Mouse (Mus musculus): Measurements from ENCODE around the gene Gtf3c5. TPM values are rescaled to one million over a fixed set of nuclear protein-coding genes. Genes with fewer than 3 reads are reported as not detected.

Gene Gtf3c5
- 1 to 10 TPM; 7.3 to 7.6 TPM for total RNA-seq (2021)
- long read RNA-seq, experiment 1, partial matches to known transcripts, result 0 of 112 reads
- long read RNA-seq, experiment 1, other reads (novel, unspliced or antisense), result 111 of 112 reads
- long read RNA-seq, experiment 2, partial matches to known transcripts, result 1 of 62 reads
- long read RNA-seq, experiment 2, other reads (novel, unspliced or antisense), result 59 of 62 reads

GRCm38 (mm10) chr2:28583651-28584050 is at the start of gene Gtf3c5:
Gene Gtf3c5 (minus strand): TSS chr2:28583751.
- no peak for DNase-seq

- no peak for DNase-seq
Measured at GRCm38 (mm10) chr2:28633136-28633535, 49.6 kb upstream of the Gtf3c5 start.

- DNase-seq, result no peak
Measured at GRCm38 (mm10) chr2:28632626-28633025, 49.1 kb upstream of the Gtf3c5 start.

GRCm38 (mm10) chr2:28629911-28630381 is 46.4 kb upstream of the Gtf3c5 start:
- no peak for DNase-seq

GRCm38 (mm10) chr2:28628053-28628452 is 44.5 kb upstream of the Gtf3c5 start:
- no peak for DNase-seq

GRCm38 (mm10) chr2:28626038-28626437 is 42.5 kb upstream of the Gtf3c5 start:
- no peak for DNase-seq

GRCm38 (mm10) chr2:28624870-28625269 is 41.3 kb upstream of the Gtf3c5 start:
- DNase-seq, result no peak

GRCm38 (mm10) chr2:28622521-28623124 is 39.1 kb upstream of the Gtf3c5 start:
- DNase-seq, result no peak

GRCm38 (mm10) chr2:28621664-28622171 is 38.2 kb upstream of the Gtf3c5 start, which contains the start of gene Gfi1b:
Gene Gfi1b (minus strand): TSS chr2:28621982.
- DNase-seq, result no peak

- DNase-seq, result no peak
Measured at GRCm38 (mm10) chr2:28621111-28621510, 37.6 kb upstream of the Gtf3c5 start.

GRCm38 (mm10) chr2:28620522-28620921 is 37.0 kb upstream of the Gtf3c5 start:
- no peak for DNase-seq

- DNase-seq, result no peak
Measured at GRCm38 (mm10) chr2:28619369-28619768, 35.8 kb upstream of the Gtf3c5 start.

- no peak for DNase-seq
Measured at GRCm38 (mm10) chr2:28618777-28619336, 35.3 kb upstream of the Gtf3c5 start.

- no peak for DNase-seq
Measured at GRCm38 (mm10) chr2:28617498-28618486, 34.2 kb upstream of the Gtf3c5 start.

GRCm38 (mm10) chr2:28616874-28617273 is 33.3 kb upstream of the Gtf3c5 start:
- DNase-seq, result no peak

GRCm38 (mm10) chr2:28616358-28616757 is 32.8 kb upstream of the Gtf3c5 start:
- DNase-seq, result no peak

- DNase-seq, result no peak
Measured at GRCm38 (mm10) chr2:28613599-28613998, 30.0 kb upstream of the Gtf3c5 start.

- no peak for DNase-seq
Measured at GRCm38 (mm10) chr2:28612436-28613063, 29.0 kb upstream of the Gtf3c5 start.

- no peak for DNase-seq
Measured at GRCm38 (mm10) chr2:28611407-28611787, 27.8 kb upstream of the Gtf3c5 start.

GRCm38 (mm10) chr2:28610716-28611406 is 27.3 kb upstream of the Gtf3c5 start:
- DNase-seq, result no peak

GRCm38 (mm10) chr2:28609851-28610250 is 26.3 kb upstream of the Gtf3c5 start:
- no peak for DNase-seq
